Mouse (Mus musculus): ENCODE data around the gene Zbtb21. TPM values are rescaled to one million over a fixed set of nuclear protein-coding genes. Genes with fewer than 3 reads are reported as not detected.

The Zbtb21 gene
- polyA plus RNA-seq (2012; rRNA removed) = 18.4 and 22.9 TPM in 2 replicates

GRCm38 (mm10) chr16:97962151-97962948 lies at the start of gene Zbtb21, which contains the start of gene C2cd2:
Zbtb21 (minus strand) TSS chr16:97962622.
C2cd2 (minus strand) TSS chr16:97962598.

DNA sequence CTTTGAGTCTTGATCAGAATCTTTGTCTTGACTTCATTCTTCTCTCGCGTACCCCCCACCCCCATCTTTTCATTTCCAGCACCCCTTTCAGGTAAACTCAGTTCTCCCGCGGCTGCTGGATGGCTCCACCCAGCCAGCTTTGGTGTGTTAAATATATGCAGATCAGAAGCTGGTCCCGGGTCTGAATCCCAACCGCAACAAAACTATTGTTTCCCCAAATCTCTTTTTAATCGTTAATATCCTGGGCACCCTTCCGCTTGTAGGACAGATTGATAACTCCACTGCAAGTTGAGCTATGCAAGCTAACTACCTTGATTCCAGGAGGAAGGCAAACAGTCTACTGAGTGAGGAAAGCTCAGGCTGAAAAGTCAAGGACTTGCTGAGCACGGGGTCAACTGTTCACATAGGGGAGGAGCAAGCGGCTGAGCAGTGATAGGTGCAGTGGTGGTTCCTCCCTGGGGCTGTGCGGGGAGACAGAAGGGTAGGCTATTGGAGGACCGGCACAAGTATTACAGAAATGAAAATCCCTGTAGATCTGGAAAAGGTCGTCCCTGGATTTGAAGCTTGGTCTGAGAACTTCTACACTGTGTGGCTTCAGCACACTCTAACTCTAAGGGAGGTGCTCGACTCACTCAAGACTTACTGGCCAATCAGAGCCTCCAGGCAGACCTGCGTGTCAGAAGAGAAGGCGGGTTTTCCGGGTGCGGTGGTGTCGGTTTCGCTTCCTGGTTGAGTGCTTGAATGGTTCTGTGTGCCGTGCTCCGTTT lies 34.4 kb upstream of the Zbtb21 start, which contains the start of gene B230307C23Rik:
TSS of gene B230307C23Rik (plus strand) at position 700 of the 767 bp plus-strand sequence.

Other genes starting within 250 kb of the Zbtb21 start
- gene Ripk4, start 198.8 kb downstream of the Zbtb21 start, polyA plus RNA-seq (2012; rRNA removed) = 6.2 and 7.3 TPM in 2 replicates
- 23.9 and 27.8 TPM in 2 replicates for gene Prdm15, start 110.8 kb downstream of the Zbtb21 start, polyA plus RNA-seq (2012; rRNA removed)
- gene C2cd2, start within 50 bp of the Zbtb21 start, polyA plus RNA-seq (2012; rRNA removed) = 28.9 and 58.6 TPM in 2 replicates
- 4.2 and 5.0 TPM in 2 replicates for gene B230307C23Rik, start 34.7 kb upstream of the Zbtb21 start, polyA plus RNA-seq (2012; rRNA removed)
- 0.61 and 0.92 TPM in 2 replicates for gene A630089N07Rik, start 119.8 kb upstream of the Zbtb21 start, polyA plus RNA-seq (2012; rRNA removed)